In the genomic region with DNA sequence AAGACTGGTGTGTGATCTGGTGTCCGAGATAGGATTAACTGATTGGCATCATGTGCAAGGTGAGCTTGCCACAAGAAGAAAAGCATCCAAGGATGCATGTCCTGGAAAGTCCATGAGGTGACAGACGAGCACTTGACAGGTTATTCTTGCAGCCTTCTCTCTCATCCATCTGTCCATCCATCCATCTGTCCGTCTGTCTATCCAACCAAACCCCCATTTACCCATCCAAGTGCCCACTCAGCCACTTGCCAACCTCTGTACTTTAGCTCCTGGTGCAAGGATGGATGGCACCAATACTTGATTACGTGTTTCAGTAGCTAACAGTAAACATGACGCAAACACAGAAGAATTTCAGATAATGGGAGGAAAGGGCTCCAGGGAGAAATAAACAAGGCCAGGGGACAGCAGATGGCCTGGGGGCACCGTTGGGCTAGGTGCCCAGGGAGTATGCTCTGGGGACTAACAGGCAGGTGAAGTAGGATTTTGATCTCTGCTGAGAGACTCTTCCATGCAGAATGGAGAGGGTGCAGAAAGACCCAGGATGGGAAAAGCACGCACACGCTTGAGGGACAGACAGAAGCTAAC, we compare ENCODE assay signal across 10 mouse cellular contexts.
DNase-seq lines count a peak whose midpoint lies in the region; ATAC-seq and TF ChIP-seq lines count a peak whose summit lies in the region.
"Had no signal": no experiment of that assay in that cellular context is flagged by ENCODE, and none has a peak within 500 bp of the region (broad histone marks: within the 10 kb centered on the region; RNA-seq: fewer than 3 reads in every experiment).

No protein-coding gene starts in this region.

- H3K27me3 ChIP-seq in kidney, postnatal 0 days (ENCODE audit: insufficient read depth, low read length): no peaks in the 10 kb centered on the region
- no peaks in the 10 kb centered on the region for H3K27me3 ChIP-seq in thymus, adult 2 months (ENCODE audit: control insufficient read depth, insufficient read depth, low read length)
- H3K27me3 ChIP-seq in embryonic facial prominence, embryonic 14.5 days (replicated peaks; ENCODE audit: control insufficient read depth, insufficient read depth, low read length): no peaks in the 10 kb centered on the region
- no peaks in the 10 kb centered on the region for H3K27me3 ChIP-seq in stomach, postnatal 0 days (ENCODE audit: control insufficient read depth, insufficient read depth, low read length)
- H3K27me3 ChIP-seq: neural tube, embryonic 12.5 days had no signal

- no peak for DNase-seq in kidney, postnatal 0 days (ENCODE audit: low spot score)
- DNase-seq in kidney, adult 11 months: no peak
- no peak for DNase-seq in thymus, adult 2 months
- DNase-seq in thymus, postnatal 0 days (ENCODE audit: low spot score): no peak
- DNase-seq in embryonic facial prominence, embryonic 14.5 days (ENCODE audit: low spot score): no peak
- DNase-seq in stomach, postnatal 0 days (ENCODE audit: low spot score): no peak
- DNase-seq in frontal cortex, postnatal 25 days (ENCODE audit: low spot score in 2 of 2): no peak
- DNase-seq in embryo, embryonic 11 days: no peak
- DNase-seq: kidney, postnatal 36 days had no signal

- TF ChIP-seq POLR2A in thymus, adult 2 months (IDR thresholded peaks at IDR 0.05; ENCODE audit: control insufficient read depth, extremely low read depth, insufficient read depth, low read length, poor library complexity): no peak

- TF ChIP-seq CTCF in kidney, postnatal 0 days (IDR thresholded peaks at IDR 0.05; ENCODE audit: low read depth): no peak
- TF ChIP-seq CTCF in thymus, adult 2 months (IDR thresholded peaks at IDR 0.05; ENCODE audit: borderline replicate concordance, control insufficient read depth, extremely low read depth, insufficient read depth, low read length, poor library complexity): no peak
- TF ChIP-seq CTCF in stomach, postnatal 0 days (IDR thresholded peaks at IDR 0.05; ENCODE audit: low read depth): no peak

- TF ChIP-seq EP300 in stomach, postnatal 0 days (optimal IDR thresholded peaks at IDR 0.05): no peak

- peak overlapping the region; percentile 60 for H3K27ac ChIP-seq in kidney, postnatal 0 days
- H3K27ac ChIP-seq in thymus, adult 2 months (ENCODE audit: control insufficient read depth, insufficient read depth, low read length): peak overlapping the region; percentile 53; the same call in 1 of the 2 replicates
- H3K27ac ChIP-seq in embryonic facial prominence, embryonic 14.5 days (replicated peaks; ENCODE audit: low read depth, low read length): 0 out of 2 replicates have a peak overlapping the region, but pooled peaks have one; percentile 2
- peak overlapping the region; percentile 45 for H3K27ac ChIP-seq in stomach, postnatal 0 days (replicated peaks)
- H3K27ac ChIP-seq: neural tube, embryonic 12.5 days had no signal

- H3K4me3 ChIP-seq in kidney, postnatal 0 days (replicated peaks; ENCODE audit: low read depth, low read length): no peak overlapping the region
- H3K4me3 ChIP-seq in thymus, adult 2 months (ENCODE audit: control insufficient read depth, insufficient read depth, low read length): no peak overlapping the region
- no peak overlapping the region for H3K4me3 ChIP-seq in embryonic facial prominence, embryonic 14.5 days (ENCODE audit: low read depth, low read length)
- no peak overlapping the region for H3K4me3 ChIP-seq in stomach, postnatal 0 days (ENCODE audit: low read depth, low read length)
- H3K4me3 ChIP-seq: neural tube, embryonic 12.5 days had no signal

- 84% methylated on average over 8 of the region's 8 CpGs for WGBS in kidney, postnatal 0 days
- WGBS in thymus, adult 2 months: 91% methylated on average over 8 of the region's 8 CpGs
- 85% methylated on average over 8 of the region's 8 CpGs for WGBS in embryonic facial prominence, embryonic 14.5 days
- 60% methylated on average over 8 of the region's 8 CpGs for WGBS in stomach, postnatal 0 days

- no peak for ATAC-seq in kidney, postnatal 0 days (replicated peaks; ENCODE audit: low FRiP score, low read depth)
- no peak for ATAC-seq in embryonic facial prominence, embryonic 14.5 days (ENCODE audit: low read depth)
- ATAC-seq in stomach, postnatal 0 days (ENCODE audit: low FRiP score, low TSS enrichment): no peak

- peaks cover 19% of the 10 kb centered on the region; the same call in 1 of the 2 replicates for H3K4me1 ChIP-seq in kidney, postnatal 0 days (replicated peaks; ENCODE audit: insufficient read depth, low read length)
- peaks cover 24% of the 10 kb centered on the region for H3K4me1 ChIP-seq in thymus, adult 2 months (replicated peaks; ENCODE audit: control insufficient read depth, insufficient read depth, low read length)
- peaks cover 17% of the 10 kb centered on the region for H3K4me1 ChIP-seq in embryonic facial prominence, embryonic 14.5 days (ENCODE audit: control insufficient read depth, insufficient read depth, low read length)
- peaks cover 8% of the 10 kb centered on the region; the same call in 1 of the 2 replicates for H3K4me1 ChIP-seq in stomach, postnatal 0 days (replicated peaks; ENCODE audit: control insufficient read depth, insufficient read depth)

- no peak overlapping the region for H3K4me2 ChIP-seq in kidney, postnatal 0 days (ENCODE audit: low read length)
- H3K4me2 ChIP-seq in embryonic facial prominence, embryonic 14.5 days (ENCODE audit: low read depth, low read length): no peak overlapping the region
- H3K4me2 ChIP-seq in stomach, postnatal 0 days (replicated peaks; ENCODE audit: low read depth): no peak overlapping the region
- H3K4me2 ChIP-seq: neural tube, embryonic 12.5 days had no signal

- H3K9me3 ChIP-seq in kidney, postnatal 0 days (replicated peaks; ENCODE audit: low read length): no peaks in the 10 kb centered on the region
- no peaks in the 10 kb centered on the region for H3K9me3 ChIP-seq in embryonic facial prominence, embryonic 14.5 days (ENCODE audit: control insufficient read depth, low read length)
- no peaks in the 10 kb centered on the region for H3K9me3 ChIP-seq in stomach, postnatal 0 days (ENCODE audit: control insufficient read depth, low read length)
- H3K9me3 ChIP-seq: neural tube, embryonic 12.5 days had no signal

- H3K36me3 ChIP-seq in kidney, postnatal 0 days (ENCODE audit: insufficient read depth, low read length): no peaks in the 10 kb centered on the region
- peaks cover 11% of the 10 kb centered on the region; the same call in 1 of the 2 replicates for H3K36me3 ChIP-seq in thymus, adult 2 months (ENCODE audit: control insufficient read depth, insufficient read depth, low read length)
- H3K36me3 ChIP-seq in embryonic facial prominence, embryonic 14.5 days (ENCODE audit: control insufficient read depth, insufficient read depth, low read length): no peaks in the 10 kb centered on the region
- H3K36me3 ChIP-seq in stomach, postnatal 0 days (ENCODE audit: control insufficient read depth, insufficient read depth, low read length): peaks cover 4% of the 10 kb centered on the region; the same call in 1 of the 2 replicates
- H3K36me3 ChIP-seq: neural tube, embryonic 12.5 days had no signal

- no peak overlapping the region for H3K9ac ChIP-seq in kidney, postnatal 0 days (ENCODE audit: low read depth, low read length)
- H3K9ac ChIP-seq in embryonic facial prominence, embryonic 14.5 days (ENCODE audit: low read depth, low read length): no peak overlapping the region
- no peak overlapping the region for H3K9ac ChIP-seq in stomach, postnatal 0 days (ENCODE audit: low read length)
- H3K9ac ChIP-seq: neural tube, embryonic 12.5 days had no signal

Comparison
In these comparisons a context has a peak if more than half of its experiments do, and no peak if none do; other contexts are left out.
1. H3K27ac ChIP-seq: peak in every context shown above with its lines; median percentile 60 in kidney, postnatal 0 days; 53 in thymus, adult 2 months; 45 in stomach, postnatal 0 days; 2 in embryonic facial prominence, embryonic 14.5 days.